Mouse (Mus musculus) kidney, adult 9 months (tissue): ENCODE results near the gene Tmsb15l.
"Not testable (repeated sequence)": the region's sequence is repeated elsewhere in the genome, so short reads cannot be mapped to it uniquely, and the experiment has no call there.

Source experiments
- DNase-seq: peaks from one replicate; pipeline ENCODE4 v3.0.0; 2022

Gene Tmsb15l

GRCm38 (mm10) chrX:136976424-136977084 is at the start of gene Tmsb15l, which contains the start of gene Tmsb15b1:
TSS of gene Tmsb15l (minus strand) at chrX:136976869.
TSS of gene Tmsb15b1 (minus strand) at chrX:136976874.
- DNase-seq: peak; percentile 81

GRCm38 (mm10) chrX:137019310-137019709 is 42.6 kb upstream of the Tmsb15l start:
- DNase-seq: peak; percentile 69

- no peak for DNase-seq
Observed at GRCm38 (mm10) chrX:137017668-137018067, 41.0 kb upstream of the Tmsb15l start.

GRCm38 (mm10) chrX:137015099-137015709 is 38.5 kb upstream of the Tmsb15l start:
- peak; percentile 54 for DNase-seq

- no peak for DNase-seq
Observed at GRCm38 (mm10) chrX:136996256-136996655, 19.6 kb upstream of the Tmsb15l start.

GRCm38 (mm10) chrX:136993641-136994040 is 17.0 kb upstream of the Tmsb15l start:
- DNase-seq: no peak

GRCm38 (mm10) chrX:136992978-136993547 is 16.4 kb upstream of the Tmsb15l start, which contains the start of gene Zcchc18:
TSS of gene Zcchc18 (plus strand) at chrX:136993155.
- DNase-seq: peak; percentile 14

- DNase-seq: no peak
Observed at GRCm38 (mm10) chrX:136992191-136992965, 15.7 kb upstream of the Tmsb15l start.

- DNase-seq: no peak
Observed at GRCm38 (mm10) chrX:136991274-136991673, 14.6 kb upstream of the Tmsb15l start.

GRCm38 (mm10) chrX:136986039-136986438 is 9.4 kb upstream of the Tmsb15l start:
- no peak for DNase-seq

GRCm38 (mm10) chrX:136978616-136979015 is 1.9 kb upstream of the Tmsb15l start:
- DNase-seq: peak; percentile 17

GRCm38 (mm10) chrX:136975397-136975796 is 1.3 kb downstream of the Tmsb15l start, which contains the start of gene Tmsb15b2:
TSS of gene Tmsb15b2 (minus strand) at chrX:136975497.
- DNase-seq: not testable (repeated sequence)

- DNase-seq: peak; percentile 17
Observed at GRCm38 (mm10) chrX:136959688-136960087, 17.0 kb downstream of the Tmsb15l start.

GRCm38 (mm10) chrX:136958300-136958699 is 18.4 kb downstream of the Tmsb15l start:
- not testable (repeated sequence) for DNase-seq

GRCm38 (mm10) chrX:136957583-136958279 is 18.9 kb downstream of the Tmsb15l start:
- DNase-seq: peak; percentile 31

- DNase-seq: no peak
Observed at GRCm38 (mm10) chrX:136937985-136938384, 38.7 kb downstream of the Tmsb15l start.

GRCm38 (mm10) chrX:136927031-136927430 is 49.6 kb downstream of the Tmsb15l start, which contains the start of gene H2bfm:
TSS of gene H2bfm (plus strand) at chrX:136927325.
- no peak for DNase-seq

GRCm38 (mm10) chrX:136925863-136926262 is 50.8 kb downstream of the Tmsb15l start:
- DNase-seq: no peak
